Mouse (Mus musculus) ovary, postnatal 36 days (tissue): ENCODE measurements at regions not wholly inside any gene's neighbourhood (a gene's known extent, or its start where the extent isn't known, plus 50 kb on each side); places are given as distances from the start of the nearest gene placed in this dataset.
A peak's percentile ranks its signal among the peaks of the same experiment; 100 is the strongest.

Experiments used
- DNase-seq: peaks from one replicate; pipeline ENCODE4 v3.0.0; 2022; ENCODE audit warnings: low spot score, mixed read lengths

GRCm38 (mm10) chrX:12467528-12468179 is 119.9 kb upstream of the Atp6ap2 start:
- DNase-seq = peak; percentile 25

- no peak for DNase-seq
Observed at GRCm38 (mm10) chrX:12472296-12472695, 115.3 kb upstream of the Atp6ap2 start.

- DNase-seq = no peak
Observed at GRCm38 (mm10) chrX:12479207-12479606, 108.4 kb upstream of the Atp6ap2 start.

DNA sequence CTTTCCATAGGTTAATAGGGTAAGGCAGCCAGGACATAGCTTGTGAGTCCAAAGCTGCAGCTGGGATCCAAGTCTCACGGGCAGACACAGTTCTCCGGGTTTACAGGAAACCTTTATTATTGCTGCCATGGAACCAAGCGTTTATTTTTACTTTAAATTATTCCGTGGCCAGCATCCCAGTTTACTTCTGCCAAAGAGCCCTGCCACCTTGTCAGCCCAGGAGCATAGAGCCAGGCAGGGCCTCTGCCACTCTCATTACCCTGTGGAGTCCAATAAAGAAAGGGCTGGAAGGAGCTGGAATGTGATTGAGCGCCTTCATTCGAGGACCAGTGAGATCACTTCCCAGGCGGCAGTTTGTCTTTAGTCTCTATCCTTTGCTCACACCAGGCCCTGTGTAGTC is 96.6 kb upstream of the Atp6ap2 start:
- DNase-seq = no peak

DNA sequence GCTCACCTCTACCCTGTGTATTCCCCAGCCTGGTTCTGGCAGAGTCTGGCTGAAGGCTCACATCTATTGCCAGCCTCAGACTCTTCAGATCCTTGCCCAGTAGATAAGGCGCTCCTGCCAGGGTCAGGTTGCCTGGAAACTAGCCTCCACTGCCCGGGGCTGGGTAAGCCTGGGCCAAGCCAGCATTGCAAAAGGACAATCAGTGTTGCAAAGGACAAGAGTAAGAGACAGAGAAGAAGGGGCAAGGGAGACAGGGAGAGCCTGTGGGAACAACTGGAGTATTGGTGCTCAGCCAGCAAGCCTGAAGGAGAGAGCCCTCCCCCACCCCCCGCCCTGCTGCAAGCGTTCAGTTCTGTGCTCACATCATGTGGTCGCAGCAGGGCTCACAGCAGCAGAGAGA is 94.4 kb upstream of the Atp6ap2 start:
- peak; percentile 48 for DNase-seq

DNA sequence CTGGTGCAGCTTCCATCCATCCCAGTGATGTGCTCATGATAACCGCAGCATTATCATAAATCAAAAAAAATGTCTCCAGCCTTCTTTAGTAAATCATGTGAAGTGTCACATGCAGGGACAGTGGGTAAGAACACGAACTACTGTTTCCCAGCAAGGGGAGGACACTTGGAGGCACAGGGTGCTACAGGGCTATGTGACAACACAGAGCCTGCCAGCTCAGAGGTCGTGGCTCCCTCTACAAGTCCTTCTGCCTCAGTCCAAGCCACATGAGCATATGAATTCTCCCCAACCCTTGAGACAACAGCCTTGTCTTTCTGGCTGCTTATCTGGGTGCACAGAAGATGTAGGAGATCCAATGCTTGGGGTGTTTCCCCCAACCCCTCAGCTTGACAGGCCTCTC is 93.7 kb upstream of the Atp6ap2 start:
- DNase-seq = no peak

DNA sequence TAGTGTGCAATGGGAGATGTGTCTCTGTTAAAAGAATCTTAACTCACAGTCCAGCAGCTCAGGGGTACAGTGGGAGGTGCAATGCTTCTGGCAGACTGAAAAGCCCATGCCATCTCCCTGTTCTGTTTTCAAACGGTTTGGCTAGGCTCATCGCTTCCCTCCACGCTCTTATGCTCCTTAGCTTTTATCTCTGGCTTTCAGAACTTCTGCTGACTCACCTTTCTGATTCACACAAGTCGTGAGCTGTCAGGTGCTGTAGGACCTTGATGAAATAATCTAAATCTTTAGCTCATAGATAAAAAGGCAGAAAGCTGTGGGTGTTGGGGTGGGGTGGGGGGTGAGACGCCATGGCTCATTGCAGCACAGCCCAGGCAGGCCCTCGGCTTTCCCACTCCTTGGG is 93.1 kb upstream of the Atp6ap2 start:
- DNase-seq = no peak

- no peak for DNase-seq
Observed at GRCm38 (mm10) chrX:12500601-12501000, 87.0 kb upstream of the Atp6ap2 start.

GRCm38 (mm10) chrX:12502364-12502763 is 85.2 kb upstream of the Atp6ap2 start:
- no peak for DNase-seq

DNA sequence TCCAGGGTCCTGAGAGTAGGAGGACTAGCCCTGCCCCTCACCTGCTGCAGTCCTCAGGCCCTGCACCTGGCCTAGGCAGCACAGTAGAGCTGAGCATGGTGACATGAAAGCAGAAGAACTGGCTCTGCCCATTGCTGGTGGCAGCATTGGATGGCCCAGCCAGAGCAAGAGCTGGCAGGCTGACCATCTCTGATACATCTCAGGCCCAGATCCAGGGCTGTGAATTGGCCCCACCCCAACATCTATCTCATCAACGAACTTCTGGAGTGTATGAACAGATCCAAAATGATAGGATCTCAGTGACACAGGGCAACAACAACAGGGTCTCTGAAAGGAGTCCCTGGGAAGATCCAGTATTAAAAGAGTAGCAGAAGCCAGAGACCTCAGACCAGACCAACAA is 84.0 kb upstream of the Atp6ap2 start:
- no peak for DNase-seq

DNA sequence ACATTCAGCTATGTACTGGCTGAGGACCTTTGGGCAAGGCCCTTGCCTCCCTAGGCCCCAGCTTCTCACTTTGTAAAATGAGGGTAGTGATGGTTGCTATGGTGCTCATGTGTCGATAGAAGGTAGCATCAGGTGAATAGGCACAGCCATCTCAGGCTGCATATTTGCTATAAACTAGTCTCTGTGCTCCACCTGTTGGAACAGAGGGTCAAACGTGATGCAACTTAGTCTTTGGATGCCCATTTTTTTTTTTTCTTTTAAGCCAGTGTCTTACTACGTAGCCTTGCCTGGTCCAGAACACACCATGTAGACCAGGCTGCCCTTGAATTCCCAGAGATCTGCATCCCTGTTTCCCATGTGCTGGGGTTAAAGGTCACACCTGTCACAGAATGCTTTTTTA is 76.5 kb upstream of the Atp6ap2 start:
- DNase-seq = no peak

GRCm38 (mm10) chrX:12525044-12525443 is 62.6 kb upstream of the Atp6ap2 start:
- no peak for DNase-seq

DNA sequence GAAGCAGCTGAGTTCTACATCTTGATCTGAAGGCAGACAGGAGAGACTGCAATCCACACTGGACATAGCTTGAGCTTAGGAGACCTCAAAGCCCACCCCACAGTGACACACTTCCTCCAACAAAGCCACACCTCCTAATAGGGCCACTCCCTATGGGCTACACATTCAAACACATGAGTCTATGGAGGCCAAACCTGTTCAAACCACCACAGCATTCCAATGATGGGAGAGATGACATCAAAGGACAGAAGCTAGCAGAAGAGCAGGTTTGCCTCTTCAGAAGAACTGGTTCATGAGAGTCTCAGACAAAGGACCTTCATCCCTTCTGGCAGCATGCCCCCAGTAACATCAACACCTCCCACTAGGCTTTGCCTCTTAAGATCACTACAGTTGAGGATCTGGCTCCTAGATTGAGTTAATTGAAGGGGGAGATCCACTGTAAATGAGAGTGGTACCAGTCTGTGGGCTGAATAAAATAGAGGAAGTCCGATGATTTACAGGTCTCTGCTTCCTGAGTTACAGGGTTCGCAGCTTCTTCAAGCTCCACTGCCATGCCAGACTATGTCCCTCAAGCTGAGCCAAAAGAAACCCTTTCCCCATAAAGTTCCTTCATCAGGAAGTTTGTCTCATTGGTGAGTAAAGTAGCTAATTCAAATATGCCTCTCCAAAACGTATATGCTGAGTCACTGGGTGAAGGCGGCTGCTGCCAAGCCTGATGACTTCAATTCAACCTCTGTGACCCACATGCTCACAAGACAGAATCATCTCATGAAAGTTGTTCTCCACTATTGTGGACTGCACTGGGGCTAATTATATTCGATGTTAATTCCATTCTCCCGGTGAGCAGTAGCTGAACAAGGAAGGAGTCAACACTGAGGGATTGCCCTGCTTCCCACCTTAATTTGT is 56.9 kb upstream of the Atp6ap2 start:
- no peak for DNase-seq
